Mouse (Mus musculus) heart, adult 11 months (tissue): ENCODE measurements around the gene Slc31a2.

Experiments
- DNase-seq: peaks from one replicate; pipeline ENCODE4 v3.0.0; 2022

Slc31a2 gene

GRCm38 (mm10) chr4:62318294-62318693, 55.9 kb downstream of the Slc31a2 start:
- DNase-seq: peak; percentile 15

GRCm38 (mm10) chr4:62322684-62323083, 60.3 kb downstream of the Slc31a2 start:
- DNase-seq: peak; percentile 97

GRCm38 (mm10) chr4:62326111-62326510, 63.7 kb downstream of the Slc31a2 start:
- DNase-seq: peak; percentile 55

GRCm38 (mm10) chr4:62328941-62329660, 66.7 kb downstream of the Slc31a2 start:
- DNase-seq: peak; percentile 92

- DNase-seq: peak; percentile 86
Observed at GRCm38 (mm10) chr4:62331977-62332376, 69.6 kb downstream of the Slc31a2 start.

- peak; percentile 87 for DNase-seq
Observed at GRCm38 (mm10) chr4:62338536-62338935, 76.2 kb downstream of the Slc31a2 start.

GRCm38 (mm10) chr4:62344000-62344399, 81.6 kb downstream of the Slc31a2 start:
- DNase-seq: no peak

GRCm38 (mm10) chr4:62345827-62346226, 83.5 kb downstream of the Slc31a2 start:
- peak; percentile 59 for DNase-seq

- peak; percentile 93 for DNase-seq
Observed at GRCm38 (mm10) chr4:62347605-62348328, 85.4 kb downstream of the Slc31a2 start.
